Mouse (Mus musculus): ENCODE results near the gene Plekhm1. TPM values are rescaled to one million over a fixed set of nuclear protein-coding genes. Genes with fewer than 3 reads are reported as not detected.
"Not testable (repeated sequence)": the region's sequence is repeated elsewhere in the genome, so short reads cannot be mapped to it uniquely, and the experiment has no call there.

The Plekhm1 gene
- 10 to 100 TPM; 14.8 to 16.4 TPM for total RNA-seq (2021)
- long read RNA-seq, experiment 1, full-length matches to known transcripts, result 4 of 13 reads
- long read RNA-seq, experiment 1, partial matches to known transcripts, result 6 of 13 reads
- long read RNA-seq, experiment 1, other reads (novel, unspliced or antisense), result 3 of 13 reads
- long read RNA-seq, experiment 2, full-length matches to known transcripts, result 4 of 17 reads
- long read RNA-seq, experiment 2, partial matches to known transcripts, result 8 of 17 reads
- long read RNA-seq, experiment 2, other reads (novel, unspliced or antisense), result 5 of 17 reads

- DNase-seq (ENCODE audit: low spot score), result peak; percentile 94
These were observed at the start of gene Plekhm1 for GRCm38 (mm10) chr11:103411981-103412949. TSS of gene Plekhm1 (minus strand) at chr11:103412687.

- not testable (repeated sequence) for DNase-seq (ENCODE audit: low spot score)
These were observed 38.6 kb upstream of the Plekhm1 start for GRCm38 (mm10) chr11:103451105-103451504.

GRCm38 (mm10) chr11:103449721-103450120 is 37.2 kb upstream of the Plekhm1 start:
- DNase-seq (ENCODE audit: low spot score), result not testable (repeated sequence)

GRCm38 (mm10) chr11:103443678-103444077 is 31.2 kb upstream of the Plekhm1 start:
- no peak for DNase-seq (ENCODE audit: low spot score)

GRCm38 (mm10) chr11:103436282-103436681 is 23.8 kb upstream of the Plekhm1 start:
- DNase-seq (ENCODE audit: low spot score), result no peak

- DNase-seq (ENCODE audit: low spot score), result no peak
These were observed 12.5 kb upstream of the Plekhm1 start for GRCm38 (mm10) chr11:103425031-103425430.

- no peak for DNase-seq (ENCODE audit: low spot score)
These were observed 7.2 kb upstream of the Plekhm1 start for GRCm38 (mm10) chr11:103419667-103420066.

- DNase-seq (ENCODE audit: low spot score), result no peak
These were observed 6.7 kb upstream of the Plekhm1 start for GRCm38 (mm10) chr11:103419226-103419625.

GRCm38 (mm10) chr11:103413516-103413915 is 1.0 kb upstream of the Plekhm1 start:
- no peak for DNase-seq (ENCODE audit: low spot score)

- DNase-seq (ENCODE audit: low spot score), result no peak
These were observed 500 bp upstream of the Plekhm1 start for GRCm38 (mm10) chr11:103412950-103413423.

GRCm38 (mm10) chr11:103411301-103411700 is 1.2 kb downstream of the Plekhm1 start:
- no peak for DNase-seq (ENCODE audit: low spot score)

GRCm38 (mm10) chr11:103408880-103409279 is 3.6 kb downstream of the Plekhm1 start:
- no peak for DNase-seq (ENCODE audit: low spot score)

- DNase-seq (ENCODE audit: low spot score), result not testable (repeated sequence)
These were observed 5.4 kb downstream of the Plekhm1 start for GRCm38 (mm10) chr11:103407136-103407535.

- peak; percentile 21 for DNase-seq (ENCODE audit: low spot score)
These were observed 5.9 kb downstream of the Plekhm1 start for GRCm38 (mm10) chr11:103406551-103406950.

- no peak for DNase-seq (ENCODE audit: low spot score)
These were observed 6.7 kb downstream of the Plekhm1 start for GRCm38 (mm10) chr11:103405814-103406213.

GRCm38 (mm10) chr11:103404618-103405017 is 7.9 kb downstream of the Plekhm1 start:
- no peak for DNase-seq (ENCODE audit: low spot score)

GRCm38 (mm10) chr11:103403776-103404175 is 8.7 kb downstream of the Plekhm1 start:
- no peak for DNase-seq (ENCODE audit: low spot score)

- no peak for DNase-seq (ENCODE audit: low spot score)
These were observed 9.7 kb downstream of the Plekhm1 start for GRCm38 (mm10) chr11:103402738-103403137.

GRCm38 (mm10) chr11:103402198-103402597 is 10.3 kb downstream of the Plekhm1 start:
- DNase-seq (ENCODE audit: low spot score), result peak; percentile 29

GRCm38 (mm10) chr11:103399986-103400385 is 12.5 kb downstream of the Plekhm1 start:
- DNase-seq (ENCODE audit: low spot score), result no peak

- no peak for DNase-seq (ENCODE audit: low spot score)
These were observed 13.4 kb downstream of the Plekhm1 start for GRCm38 (mm10) chr11:103399050-103399449.

GRCm38 (mm10) chr11:103396682-103397081 is 15.8 kb downstream of the Plekhm1 start:
- DNase-seq (ENCODE audit: low spot score), result no peak
